Comparison of ENCODE assay signal across 20 mouse cellular contexts in the genomic region with DNA sequence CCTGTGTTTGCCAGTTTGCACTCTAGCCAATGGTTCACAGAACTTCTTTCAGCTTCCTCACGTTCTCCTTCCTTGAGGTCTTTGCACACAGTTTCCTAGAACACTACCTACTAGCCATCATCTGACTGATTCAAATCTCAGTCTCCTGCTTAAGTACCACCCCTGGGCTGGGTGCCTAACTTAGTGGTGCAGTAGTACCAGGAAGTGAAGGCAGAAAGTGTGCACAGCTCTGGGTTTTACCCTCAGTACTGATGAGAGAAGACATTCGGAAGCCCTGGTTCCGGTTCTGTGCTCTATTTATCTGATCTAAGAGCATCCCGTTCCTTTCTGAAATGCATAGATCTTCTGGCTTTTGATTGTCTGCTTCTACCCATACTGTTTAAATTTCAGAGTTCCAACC. TPM values are rescaled to one million over a fixed set of nuclear protein-coding genes. Genes with fewer than 3 reads are reported as not detected.
DNase-seq lines count a peak whose midpoint lies in the region; ATAC-seq and TF ChIP-seq lines count a peak whose summit lies in the region.
"Had no signal": no experiment of that assay in that cellular context is flagged by ENCODE, and none has a peak within 500 bp of the region (broad histone marks: within the 10 kb centered on the region; RNA-seq: fewer than 3 reads in every experiment).

No protein-coding gene starts in this region.

- no peaks in the 10 kb centered on the region for H3K27me3 ChIP-seq in stomach, embryonic 15.5 days (replicated peaks)
- no peaks in the 10 kb centered on the region for H3K27me3 ChIP-seq in stomach, postnatal 0 days (ENCODE audit: control insufficient read depth, insufficient read depth, low read length)
- H3K27me3 ChIP-seq in CH12.LX (replicated peaks) = no peaks in the 10 kb centered on the region
- H3K27me3 ChIP-seq in small intestine, adult 2 months (ENCODE audit: control insufficient read depth, insufficient read depth, low read length) = no peaks in the 10 kb centered on the region
- H3K27me3 ChIP-seq: hindbrain, embryonic 13.5 days had no signal

- H3K9ac ChIP-seq in stomach, embryonic 15.5 days = no peak overlapping the region
- H3K9ac ChIP-seq in stomach, postnatal 0 days (ENCODE audit: low read length) = no peak overlapping the region
- peak overlapping the region; percentile 24; the same call in 1 of the 2 replicates for H3K9ac ChIP-seq in CH12.LX (ENCODE audit: insufficient read depth, low read depth)
- H3K9ac ChIP-seq: hindbrain, embryonic 13.5 days had no signal

- H3K27ac ChIP-seq in stomach, embryonic 15.5 days = peak overlapping the region; percentile 57; the same call in 1 of the 2 replicates
- H3K27ac ChIP-seq in stomach, postnatal 0 days (replicated peaks) = no peak overlapping the region; the same call in 1 of the 2 replicates
- H3K27ac ChIP-seq in CH12.LX (ENCODE audit: insufficient read depth, low read depth) = no peak overlapping the region
- peak overlapping the region; percentile 78 for H3K27ac ChIP-seq in small intestine, adult 2 months (ENCODE audit: insufficient read depth, low read depth, low read length)
- H3K27ac ChIP-seq: embryonic facial prominence, embryonic 10.5 days; forebrain, embryonic 10.5 days; hindbrain, embryonic 13.5 days; hindbrain, postnatal 0 days had no signal

- DNase-seq in stomach, postnatal 0 days (ENCODE audit: low spot score) = no peak
- DNase-seq in CH12.LX (ENCODE audit: extremely low read depth) = peak; percentile 38
- DNase-seq in kidney, adult 11 months = no peak
- DNase-seq in frontal cortex, postnatal 14 days (ENCODE audit: low spot score in 2 of 2) = no peak
- DNase-seq: adrenal gland, adult 8-10 months; adrenal gland, postnatal 36 days; cerebellum, adult 2 months; cerebellum, postnatal 10 days; gastrocnemius, postnatal 14 days; heart, postnatal 10 days; heart, postnatal 4 days; kidney, adult 18-20 months had no signal

- no peaks in the 10 kb centered on the region for H3K4me1 ChIP-seq in stomach, embryonic 15.5 days
- no peaks in the 10 kb centered on the region for H3K4me1 ChIP-seq in stomach, postnatal 0 days (replicated peaks; ENCODE audit: control insufficient read depth, insufficient read depth)
- peaks cover 10 to 29% of the 10 kb centered on the region in 2 experiments; a peak in 3 of 4 replicates for H3K4me1 ChIP-seq in CH12.LX (ENCODE audit: control insufficient read depth in 1 of 2, insufficient read depth in 2 of 2)
- H3K4me1 ChIP-seq in small intestine, adult 2 months (ENCODE audit: control insufficient read depth, insufficient read depth, insufficient read length, low read length) = peaks cover 14% of the 10 kb centered on the region
- H3K4me1 ChIP-seq: embryonic facial prominence, embryonic 10.5 days; forebrain, embryonic 10.5 days; hindbrain, embryonic 13.5 days had no signal

- H3K4me3 ChIP-seq in stomach, embryonic 15.5 days (replicated peaks) = no peak overlapping the region
- no peak overlapping the region for H3K4me3 ChIP-seq in stomach, postnatal 0 days (ENCODE audit: low read depth, low read length)
- H3K4me3 ChIP-seq in CH12.LX (replicated peaks in 1 of 3; ENCODE audit: low read depth in 2 of 3, low read length in 2 of 3, poor library complexity in 1 of 3) = no peak overlapping the region
- no peak overlapping the region for H3K4me3 ChIP-seq in small intestine, adult 2 months (ENCODE audit: low read depth, low read length)
- H3K4me3 ChIP-seq: embryonic facial prominence, embryonic 10.5 days; erythroblast, embryonic 14.5 days; forebrain, embryonic 10.5 days; hindbrain, embryonic 13.5 days had no signal

- in situ Hi-C loops in CH12.LX (cut with MboI; ENCODE audit: low pct_ligation_motif_present, low pct_unique_long_range_greater_than_20kb, low sequenced_read_pairs) = no loop called here

- H3K9me3 ChIP-seq in stomach, embryonic 15.5 days = no peaks in the 10 kb centered on the region
- H3K9me3 ChIP-seq in stomach, postnatal 0 days (ENCODE audit: control insufficient read depth, low read length) = no peaks in the 10 kb centered on the region
- H3K9me3 ChIP-seq in CH12.LX (replicated peaks; ENCODE audit: low read length) = no peaks in the 10 kb centered on the region
- H3K9me3 ChIP-seq: embryonic facial prominence, embryonic 10.5 days; forebrain, embryonic 10.5 days; hindbrain, embryonic 13.5 days had no signal

- WGBS in stomach, embryonic 15.5 days = 77% methylated on average over 4 of the region's 4 CpGs
- WGBS in stomach, postnatal 0 days = 68% methylated on average over 4 of the region's 4 CpGs
- 25% methylated on average over 4 of the region's 4 CpGs for WGBS in small intestine, adult 2 months

- no peak for TF ChIP-seq CTCF in stomach, postnatal 0 days (IDR thresholded peaks at IDR 0.05; ENCODE audit: low read depth)
- TF ChIP-seq CTCF in CH12.LX (conservative IDR thresholded peaks at IDR 0.05 in 1 of 2, IDR thresholded peaks at IDR 0.05 in 1 of 2; ENCODE audit: low read depth in 2 of 2, low read length in 2 of 2) = no peak
- TF ChIP-seq CTCF in small intestine, adult 2 months (IDR thresholded peaks at IDR 0.05; ENCODE audit: extremely low read depth, insufficient read length, insufficient replicate concordance, low read depth, low read length) = no peak

- TF ChIP-seq EP300 in stomach, postnatal 0 days (optimal IDR thresholded peaks at IDR 0.05) = no peak
- TF ChIP-seq EP300 in CH12.LX (IDR thresholded peaks at IDR 0.05; ENCODE audit: low read length) = no peak

- dilution Hi-C loops in CH12.LX (cut with MboI; ENCODE audit: extremely low pct_ligation_motif_present, extremely low pct_unique_long_range_greater_than_20kb, low sequenced_read_pairs) = no loop called here

- no peak for TF ChIP-seq POLR2A in CH12.LX (IDR thresholded peaks at IDR 0.05; ENCODE audit: low read depth, low read length)
- no peak for TF ChIP-seq POLR2A in small intestine, adult 2 months (IDR thresholded peaks at IDR 0.05; ENCODE audit: low read depth, low read length)

- H3K36me3 ChIP-seq in stomach, embryonic 15.5 days = no peaks in the 10 kb centered on the region
- no peaks in the 10 kb centered on the region for H3K36me3 ChIP-seq in stomach, postnatal 0 days (ENCODE audit: control insufficient read depth, insufficient read depth, low read length)
- no peaks in the 10 kb centered on the region for H3K36me3 ChIP-seq in CH12.LX (replicated peaks in 1 of 2; ENCODE audit: control insufficient read depth in 1 of 2, insufficient read depth in 1 of 2, low read length in 1 of 2)
- no peaks in the 10 kb centered on the region for H3K36me3 ChIP-seq in small intestine, adult 2 months (ENCODE audit: control insufficient read depth, insufficient read depth, low read length)
- H3K36me3 ChIP-seq: embryonic facial prominence, embryonic 10.5 days; forebrain, embryonic 10.5 days; hindbrain, embryonic 13.5 days had no signal

- H3K79me2 ChIP-seq in CH12.LX (replicated peaks; ENCODE audit: control insufficient read depth, extremely low read depth, insufficient read depth, poor library complexity, severe bottlenecking) = no peaks in the 10 kb centered on the region

- TF ChIP-seq RAD21 in CH12.LX (IDR thresholded peaks at IDR 0.05; ENCODE audit: low read depth, low read length) = no peak

- H3K4me2 ChIP-seq in stomach, embryonic 15.5 days = no peak overlapping the region
- no peak overlapping the region for H3K4me2 ChIP-seq in stomach, postnatal 0 days (replicated peaks; ENCODE audit: low read depth)
- H3K4me2 ChIP-seq in CH12.LX (ENCODE audit: insufficient read depth, low read depth, poor library complexity, severe bottlenecking) = no peak overlapping the region; the same call in 1 of the 2 replicates
- H3K4me2 ChIP-seq: hindbrain, embryonic 13.5 days had no signal

- no peak for ATAC-seq in stomach, embryonic 15.5 days (ENCODE audit: insufficient read depth, low FRiP score, low read depth)
- no peak for ATAC-seq in stomach, postnatal 0 days (ENCODE audit: low FRiP score, low TSS enrichment)
- ATAC-seq: forebrain, embryonic 14.5 days; hindbrain, postnatal 0 days had no signal

TF ChIP-seq in CH12.LX, 34 proteins besides CTCF, POLR2A, EP300 and RAD21:
- TF ChIP-seq ZC3H11A (IDR thresholded peaks at IDR 0.05; ENCODE audit: low read depth, low read length) (no peak), JUN (IDR thresholded peaks at IDR 0.05; ENCODE audit: insufficient read depth, low read depth, low read length) (no peak), E2F4 (IDR thresholded peaks at IDR 0.05; ENCODE audit: insufficient replicate concordance, low read depth, low read length) (no peak), ZMIZ1 (IDR thresholded peaks at IDR 0.05; ENCODE audit: low read depth, low read length) (no peak), ELF1 (IDR thresholded peaks at IDR 0.05; ENCODE audit: low read depth, low read length) (peak; percentile 75), POLR2AphosphoS2 (IDR thresholded peaks at IDR 0.05; ENCODE audit: low read depth, low read length) (no peak), ZNF384 (IDR thresholded peaks at IDR 0.05; ENCODE audit: low read depth, low read length) (no peak)
TF ChIP-seq in CH12.LX: peak in this region for 1.

RNA-seq across cellular contexts. Expression of a gene that starts 26.8 kb away (rescaled TPM):
- polyA plus RNA-seq in stomach, embryonic 15.5 days (2015; fragmentation: Nextera tagmentation; extraction: Ambion mirVana) = 444 and 470 TPM in 2 replicates
- polyA plus RNA-seq in stomach, postnatal 0 days (2015; fragmentation: Nextera tagmentation; extraction: Ambion mirVana) = 314 and 375 TPM in 2 replicates
- total RNA-seq in CH12.LX (2012; rRNA removed) = 352 and 369 TPM in 2 replicates
- 429 and 518 TPM in 2 replicates for total RNA-seq in CH12.LX (2014; rRNA removed)
- polyA plus RNA-seq in CH12.LX (2012; ENCODE audit: insufficient read length, low read depth) = 213 and 259 TPM in 2 replicates
- 43.4 and 172 TPM in 2 replicates for polyA plus RNA-seq in small intestine, adult 2 months (2012; rRNA removed)

Comparison
In these comparisons a context has a peak if more than half of its experiments do, and no peak if none do; other contexts are left out.
1. H3K27ac ChIP-seq: peak in stomach, embryonic 15.5 days (single experiment) and small intestine, adult 2 months (single experiment); none in stomach, postnatal 0 days (single experiment) and CH12.LX (single experiment).